Mouse (Mus musculus) liver, adult 2 months (tissue): Measurements from ENCODE around the gene Rgp1. TPM values are rescaled to one million over a fixed set of nuclear protein-coding genes. Genes with fewer than 3 reads are reported as not detected.

Experiments used
- DNase-seq: peaks from one replicate; pipeline ENCODE4 v3.0.0-alpha.2; 2011; ENCODE audit warnings: low read depth, low spot score; ENCODE audit errors: extremely low read depth
- H3K27ac ChIP-seq: fragments of 200-500 bp; replicated peaks from 2 replicates; pipeline ENCODE4 v1.5.1; 2012; ENCODE audit warnings: low read depth, mild to moderate bottlenecking, control low read depth, inconsistent platforms, low read length; ENCODE audit not compliant: insufficient read depth
- H3K27me3 ChIP-seq: fragments of 200-500 bp; 2 replicates; pipeline ENCODE4 v1.6.1; 2012; ENCODE audit warnings: mild to moderate bottlenecking, moderate library complexity, low read length, inconsistent platforms; ENCODE audit not compliant: control insufficient read depth, insufficient read depth
- H3K36me3 ChIP-seq: fragments of 200-500 bp; 2 replicates; pipeline ENCODE4 v1.6.1; 2012; ENCODE audit warnings: low read length, inconsistent platforms; ENCODE audit not compliant: control insufficient read depth, insufficient read depth
- H3K4me1 ChIP-seq: fragments of 200-500 bp; 2 replicates; pipeline ENCODE4 v1.6.1; 2011; ENCODE audit warnings: low read length; ENCODE audit not compliant: control insufficient read depth, insufficient read depth
- H3K4me3 ChIP-seq: fragments of 200-500 bp; 2 replicates; pipeline ENCODE4 v1.5.1; 2011; ENCODE audit warnings: low read depth, mild to moderate bottlenecking, control low read depth, low read length, moderate library complexity; ENCODE audit not compliant: insufficient read depth
- H3K79me2 ChIP-seq: fragments of 200-500 bp; 2 replicates; pipeline ENCODE4 v1.6.1; 2012; ENCODE audit warnings: inconsistent platforms, mild to moderate bottlenecking, low read length, moderate library complexity; ENCODE audit not compliant: control insufficient read depth, insufficient read depth
- H3K9ac ChIP-seq: fragments of 200-500 bp; 2 replicates; pipeline ENCODE4 v1.6.1; 2012; ENCODE audit warnings: low read depth, mild to moderate bottlenecking, control low read depth, inconsistent platforms, low read length
- CTCF ChIP-seq: fragments of 200-500 bp; IDR thresholded peaks from 2 replicates; pipeline ENCODE4 v1.5.1; 2011; ENCODE audit warnings: low read depth, low read length, control low read depth
- POLR2A ChIP-seq: fragments of 200-500 bp; IDR thresholded peaks from 2 replicates; pipeline ENCODE4 v1.6.1; 2011; ENCODE audit warnings: low read length, control low read depth; ENCODE audit not compliant: insufficient read depth; ENCODE audit errors: extremely low read depth
- WGBS: fragments of 180-500 bp; shearing (Covaris S2); methylation state at CpG from one replicate; pipeline ENCODE4 v1.1.7; 2018; 5-methylcytosine and 5-hydroxymethylcytosine counted together
- polyA plus RNA-seq: library from polyadenylated mRNA; depleted of rRNA; stranded (reverse); fragments of >200 nt; gene quantifications from 2 replicates; pipeline ENCODE4 v1.2.3, GENCODE M21; 2012
- total RNA-seq: library from RNA; depleted of rRNA; stranded (reverse); fragments of >200 nt; gene quantifications from 2 replicates; pipeline ENCODE4 v1.2.3, GENCODE M21; 2014

The Rgp1 gene
- total and polyA plus RNA-seq, 2 experiments, result 15.9 to 44.5 TPM

GRCm38 (mm10) chr4:43573561-43573960 lies 5.0 kb upstream of the Rgp1 start:
- no peak for DNase-seq
- Histone ChIP-seq H3K27ac (no peak overlapping the region), H3K36me3 (peaks cover 7% of the 10 kb centered on the region), H3K4me3 (no peak overlapping the region), H3K9ac (no peak overlapping the region), H3K4me1 (peaks cover 13% of the 10 kb centered on the region), H3K27me3 (no peaks in the 10 kb centered on the region), H3K79me2 (peaks cover 10% of the 10 kb centered on the region; the same call in 1 of the 2 replicates)
- TF ChIP-seq POLR2A, result no peak
- no peak for TF ChIP-seq CTCF
- 88% methylated on average over 4 of the region's 4 CpGs for WGBS

GRCm38 (mm10) chr4:43575356-43575755 lies 3.2 kb upstream of the Rgp1 start:
- H3K9ac ChIP-seq, result no peak overlapping the region
- H3K36me3 ChIP-seq, result peaks cover 3% of the 10 kb centered on the region
- DNase-seq, result no peak
- H3K4me3 ChIP-seq, result no peak overlapping the region
- TF ChIP-seq CTCF (no peak), POLR2A (no peak)
- H3K27ac ChIP-seq, result no peak overlapping the region
- no peaks in the 10 kb centered on the region for H3K27me3 ChIP-seq
- WGBS, result 51% methylated on average over 2 of the region's 2 CpGs
- peaks cover 10% of the 10 kb centered on the region; the same call in 1 of the 2 replicates for H3K79me2 ChIP-seq
- H3K4me1 ChIP-seq, result peaks cover 20% of the 10 kb centered on the region

DNA sequence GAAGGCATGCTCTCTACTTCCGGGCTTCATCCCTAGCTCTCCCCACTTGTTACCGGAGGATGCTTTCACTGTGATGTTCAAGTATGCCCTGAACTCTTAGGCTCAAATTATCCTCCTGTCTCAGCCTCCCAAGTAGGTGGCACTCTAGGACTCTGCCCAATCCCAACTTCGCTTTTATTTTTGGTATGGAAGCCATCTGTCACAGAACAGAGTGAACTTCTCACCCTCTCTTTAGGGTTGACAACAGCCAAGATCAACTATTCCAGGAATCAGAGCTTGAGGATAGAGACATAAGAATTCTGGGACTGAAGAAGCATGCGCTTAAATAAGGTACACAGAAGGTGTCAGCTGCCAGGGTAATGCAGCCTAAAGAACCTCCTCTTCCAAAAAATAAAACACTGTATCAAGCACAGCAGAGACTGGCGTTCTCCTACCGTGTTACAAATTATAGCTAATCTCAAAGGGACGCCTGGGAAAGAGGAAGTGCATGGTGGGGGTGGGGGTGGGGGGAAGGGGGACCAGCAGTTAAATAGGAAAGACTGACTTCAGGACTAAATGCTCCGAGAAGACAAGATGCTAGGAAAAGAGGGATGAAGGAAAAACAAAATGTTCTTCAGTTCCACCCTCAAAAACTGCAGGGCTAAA lies 1.2 kb upstream of the Rgp1 start:
- H3K9ac ChIP-seq, result peak overlapping the region; percentile 74; the same call in 1 of the 2 replicates
- DNase-seq, result no peak
- TF ChIP-seq POLR2A (no peak), CTCF (no peak)
- H3K79me2 ChIP-seq, result peaks cover 10% of the 10 kb centered on the region; the same call in 1 of the 2 replicates
- H3K4me3 ChIP-seq, result peak overlapping the region; percentile 84
- no peaks in the 10 kb centered on the region for H3K27me3 ChIP-seq
- peaks cover 20% of the 10 kb centered on the region for H3K4me1 ChIP-seq
- peaks cover 8% of the 10 kb centered on the region; the same call in 1 of the 2 replicates for H3K36me3 ChIP-seq
- H3K27ac ChIP-seq, result no peak overlapping the region
- 47% methylated on average over 8 of the region's 8 CpGs for WGBS

DNA sequence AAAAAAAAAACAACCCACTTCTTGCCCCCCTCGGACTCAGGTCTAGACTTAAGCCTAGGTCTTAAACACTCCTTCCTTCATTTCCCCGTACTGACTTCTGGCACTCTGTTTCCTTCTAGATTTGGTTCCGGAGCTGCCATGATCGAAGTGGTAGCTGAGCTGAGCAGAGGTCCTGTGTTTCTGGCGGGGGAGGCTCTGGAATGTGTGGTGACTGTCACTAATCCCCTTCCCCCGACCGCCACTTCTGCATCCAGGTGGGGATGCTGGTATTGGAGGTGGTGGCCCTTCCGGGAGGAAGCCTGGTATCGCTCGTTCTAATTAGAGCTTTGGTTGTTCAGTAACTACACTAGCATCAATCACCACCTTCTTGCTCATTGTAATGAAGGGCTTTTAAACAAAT lies 741 bp downstream of the Rgp1 start:
- no peak for TF ChIP-seq CTCF
- no peak for TF ChIP-seq POLR2A
- H3K4me3 ChIP-seq, result peak overlapping the region; percentile 84
- peaks cover 13% of the 10 kb centered on the region; the same call in 1 of the 2 replicates for H3K36me3 ChIP-seq
- H3K4me1 ChIP-seq, result peaks cover 20% of the 10 kb centered on the region
- no peak overlapping the region for H3K27ac ChIP-seq
- H3K27me3 ChIP-seq, result no peaks in the 10 kb centered on the region
- H3K79me2 ChIP-seq, result peaks cover 10% of the 10 kb centered on the region; the same call in 1 of the 2 replicates
- H3K9ac ChIP-seq, result peak overlapping the region; percentile 87
- 9% methylated on average over 10 of the region's 10 CpGs for WGBS
- DNase-seq, result no peak

GRCm38 (mm10) chr4:43579731-43580130 lies 1.2 kb downstream of the Rgp1 start:
- Histone ChIP-seq H3K27me3 (no peaks in the 10 kb centered on the region), H3K4me1 (peaks cover 20% of the 10 kb centered on the region), H3K79me2 (peaks cover 10% of the 10 kb centered on the region; the same call in 1 of the 2 replicates), H3K4me3 (no peak overlapping the region), H3K27ac (no peak overlapping the region), H3K9ac (peak overlapping the region; percentile 21; the same call in 1 of the 2 replicates), H3K36me3 (peaks cover 13% of the 10 kb centered on the region; the same call in 1 of the 2 replicates)
- no peak for DNase-seq
- no peak for TF ChIP-seq POLR2A
- TF ChIP-seq CTCF, result no peak
- WGBS, result 72% methylated on average over 6 of the region's 6 CpGs

GRCm38 (mm10) chr4:43580721-43581120 lies 2.2 kb downstream of the Rgp1 start:
- no peaks in the 10 kb centered on the region for H3K27me3 ChIP-seq
- H3K79me2 ChIP-seq, result peaks cover 10% of the 10 kb centered on the region; the same call in 1 of the 2 replicates
- 94% methylated on average over 5 of the region's 5 CpGs for WGBS

More at GRCm38 (mm10) chr4:43580721-43581120, 2.2 kb downstream of the Rgp1 start:
- H3K4me3 ChIP-seq, result no peak overlapping the region
- H3K27ac ChIP-seq, result no peak overlapping the region
- peaks cover 13% of the 10 kb centered on the region; the same call in 1 of the 2 replicates for H3K36me3 ChIP-seq
- DNase-seq, result no peak
- H3K9ac ChIP-seq, result no peak overlapping the region
- TF ChIP-seq CTCF (no peak), POLR2A (no peak)
- peaks cover 20% of the 10 kb centered on the region for H3K4me1 ChIP-seq
